Mouse (Mus musculus): ENCODE results near the gene Ccdc51.

The Ccdc51 gene

DNA sequence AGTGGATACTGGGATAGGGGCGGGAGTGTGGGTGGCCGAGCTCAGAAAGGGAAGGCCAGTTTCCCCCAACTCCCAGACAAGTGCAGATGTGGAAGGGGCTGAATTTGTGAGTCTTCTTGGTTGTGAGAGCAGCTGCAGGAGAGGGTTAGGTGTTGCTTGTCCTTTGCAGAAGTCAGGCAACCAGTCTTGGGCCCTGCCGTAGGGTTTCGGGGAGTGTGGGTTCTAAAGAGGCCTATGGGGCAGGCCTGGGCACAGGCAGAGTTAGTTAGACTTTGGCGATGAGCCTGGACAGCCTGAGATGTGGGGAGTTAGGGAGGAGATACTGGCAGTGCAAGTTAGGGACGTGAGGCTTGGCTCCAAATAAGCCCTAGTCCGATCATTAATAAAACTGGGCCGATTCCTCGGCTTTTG lies 14.0 kb downstream of the Ccdc51 start:
- DNase-seq (ENCODE audit: extremely low spot score, low read depth, low spot score): no peak

GRCm38 (mm10) chr9:109096856-109097255 lies 14.6 kb downstream of the Ccdc51 start:
- no peak for DNase-seq (ENCODE audit: extremely low spot score, low read depth, low spot score)

DNA sequence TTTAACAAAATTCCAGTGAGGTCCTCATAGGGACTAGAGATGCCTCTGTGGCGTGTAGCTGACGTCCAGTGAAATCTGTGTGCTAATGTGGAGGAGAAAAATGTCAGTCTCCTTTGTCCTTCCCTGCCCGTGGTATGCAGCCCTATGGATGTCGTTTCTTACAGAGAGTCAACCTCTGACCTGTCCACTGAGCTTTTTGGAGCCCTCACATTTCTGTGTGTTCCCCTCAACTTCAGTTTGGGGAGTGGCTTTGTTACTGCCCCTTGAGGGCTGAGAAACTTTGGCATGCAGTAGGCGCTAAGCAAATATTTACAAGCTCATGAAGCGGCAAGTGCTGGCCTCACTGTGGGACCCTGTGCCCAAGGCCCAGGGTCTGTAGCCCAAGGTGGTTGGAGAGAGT lies 15.0 kb downstream of the Ccdc51 start:
- no peak for DNase-seq (ENCODE audit: extremely low spot score, low read depth, low spot score)

- no peak for DNase-seq (ENCODE audit: extremely low spot score, low read depth, low spot score)
Observed at GRCm38 (mm10) chr9:109097831-109098230, 15.5 kb downstream of the Ccdc51 start.

DNA sequence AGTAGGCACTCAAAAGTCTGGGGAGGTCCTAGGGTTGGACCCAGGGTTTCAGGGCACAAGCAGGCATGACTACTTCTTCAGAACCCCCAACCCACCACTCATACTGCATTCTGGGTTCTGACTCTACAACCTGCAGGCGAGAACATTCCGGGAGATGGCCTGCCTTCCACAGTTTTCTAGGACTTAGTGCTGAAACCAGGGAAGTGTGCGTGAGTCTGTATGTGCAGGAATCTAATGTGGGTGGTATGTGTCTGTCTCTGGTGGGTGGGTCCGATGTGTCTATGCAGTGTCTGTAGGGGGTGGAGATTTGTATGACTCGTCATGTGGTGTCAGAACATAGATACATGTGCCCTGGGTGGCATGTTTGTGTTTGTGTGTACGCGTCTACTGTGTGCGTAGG lies 16.1 kb downstream of the Ccdc51 start:
- DNase-seq (ENCODE audit: extremely low spot score, low read depth, low spot score): no peak

- no peak for DNase-seq (ENCODE audit: extremely low spot score, low read depth, low spot score)
Observed at GRCm38 (mm10) chr9:109098969-109099368, 16.7 kb downstream of the Ccdc51 start.

GRCm38 (mm10) chr9:109100307-109100928 lies 18.1 kb downstream of the Ccdc51 start:
- no peak for DNase-seq (ENCODE audit: extremely low spot score, low read depth, low spot score)

DNA sequence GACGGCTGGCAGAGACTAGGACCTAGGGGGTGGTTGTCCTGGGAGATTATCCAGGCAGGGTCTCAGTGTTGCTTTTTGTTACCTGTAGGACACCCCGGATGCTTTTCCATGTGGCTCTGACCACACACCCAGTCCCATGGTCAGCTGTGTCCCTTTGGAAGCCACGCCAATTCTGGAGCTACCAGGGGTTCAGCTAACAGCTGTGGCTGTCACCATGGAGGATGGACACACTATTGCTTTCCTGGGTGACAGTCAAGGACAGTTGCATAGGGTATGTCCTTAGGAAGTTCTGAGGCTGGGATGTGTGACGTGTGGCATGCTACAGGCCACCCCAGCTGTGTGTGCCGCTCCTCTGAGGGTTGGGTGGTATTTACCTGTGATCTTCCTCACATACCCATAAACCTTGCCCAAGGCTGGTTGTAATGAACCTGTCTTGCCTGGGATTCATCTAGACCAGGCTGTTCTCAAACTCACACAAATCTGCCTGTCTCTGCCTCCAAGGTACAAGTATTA lies 19.7 kb downstream of the Ccdc51 start:
- DNase-seq (ENCODE audit: extremely low spot score, low read depth, low spot score): no peak

DNA sequence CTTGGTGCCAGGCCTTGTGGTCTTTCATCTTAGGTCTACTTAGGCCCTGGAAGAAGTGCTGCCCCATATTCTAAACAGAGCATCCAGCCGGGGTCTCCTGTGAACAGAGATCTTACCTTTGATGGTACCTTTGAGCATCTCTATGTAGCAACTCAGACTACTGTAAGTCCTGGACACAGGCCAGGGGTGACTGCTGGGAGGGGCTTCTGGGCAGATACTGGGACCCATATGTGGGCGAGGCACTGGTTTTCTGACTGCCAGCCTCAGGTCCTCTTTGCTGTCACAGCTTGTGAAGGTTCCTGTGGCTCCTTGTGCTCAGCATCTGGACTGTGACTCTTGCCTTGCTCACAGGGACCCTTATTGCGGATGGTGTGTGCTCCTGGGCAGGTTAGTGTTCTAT lies 20.2 kb downstream of the Ccdc51 start:
- no peak for DNase-seq (ENCODE audit: extremely low spot score, low read depth, low spot score)

- no peak for DNase-seq (ENCODE audit: extremely low spot score, low read depth, low spot score)
Observed at GRCm38 (mm10) chr9:109103250-109103649, 21.0 kb downstream of the Ccdc51 start.

- no peak for DNase-seq (ENCODE audit: extremely low spot score, low read depth, low spot score)
Observed at GRCm38 (mm10) chr9:109104083-109104482, 21.8 kb downstream of the Ccdc51 start.

DNA sequence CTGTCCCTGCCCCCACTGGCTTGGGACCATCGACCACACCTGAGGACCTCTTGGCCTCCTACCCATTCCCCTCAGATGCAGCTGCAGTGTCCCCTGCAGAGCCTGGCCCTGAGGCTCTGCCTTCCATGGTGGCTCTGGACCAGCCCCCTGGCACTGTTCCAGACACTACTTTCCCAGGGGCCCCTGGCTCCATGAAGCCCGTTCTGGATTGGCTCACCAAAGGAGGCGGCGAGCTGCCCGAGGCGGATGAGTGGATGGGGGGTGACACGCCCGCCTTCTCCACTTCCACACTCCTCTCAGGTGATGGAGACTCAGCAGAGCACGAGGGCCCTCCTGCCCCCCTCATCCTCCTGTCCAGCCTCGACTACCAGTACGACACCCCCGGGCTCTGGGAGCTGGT lies 22.7 kb downstream of the Ccdc51 start:
- no peak for DNase-seq (ENCODE audit: extremely low spot score, low read depth, low spot score)

- no peak for DNase-seq (ENCODE audit: extremely low spot score, low read depth, low spot score)
Observed at GRCm38 (mm10) chr9:109105648-109106047, 23.4 kb downstream of the Ccdc51 start.

DNA sequence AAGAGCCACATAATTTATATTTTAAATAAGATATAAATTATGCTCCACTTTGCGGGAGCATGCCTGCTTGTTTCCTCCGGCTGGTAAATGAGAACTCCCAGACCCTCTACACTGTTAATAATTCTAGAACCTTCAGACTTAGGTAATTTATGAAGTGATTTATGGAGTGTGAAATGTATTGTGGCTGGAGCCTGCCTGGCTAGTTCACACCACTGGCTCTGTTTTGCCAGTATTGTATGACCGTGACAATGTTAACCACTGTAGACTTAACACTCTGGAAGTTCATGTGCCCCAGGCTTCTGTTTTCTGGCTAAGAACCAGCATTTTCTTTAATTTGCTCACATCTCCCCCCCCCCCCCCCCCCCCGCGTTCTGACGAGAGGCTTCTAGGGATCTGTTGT lies 25.0 kb downstream of the Ccdc51 start:
- no peak for DNase-seq (ENCODE audit: extremely low spot score, low read depth, low spot score)

GRCm38 (mm10) chr9:109110240-109110639 lies 27.9 kb downstream of the Ccdc51 start:
- DNase-seq (ENCODE audit: extremely low spot score, low read depth, low spot score): no peak

DNA sequence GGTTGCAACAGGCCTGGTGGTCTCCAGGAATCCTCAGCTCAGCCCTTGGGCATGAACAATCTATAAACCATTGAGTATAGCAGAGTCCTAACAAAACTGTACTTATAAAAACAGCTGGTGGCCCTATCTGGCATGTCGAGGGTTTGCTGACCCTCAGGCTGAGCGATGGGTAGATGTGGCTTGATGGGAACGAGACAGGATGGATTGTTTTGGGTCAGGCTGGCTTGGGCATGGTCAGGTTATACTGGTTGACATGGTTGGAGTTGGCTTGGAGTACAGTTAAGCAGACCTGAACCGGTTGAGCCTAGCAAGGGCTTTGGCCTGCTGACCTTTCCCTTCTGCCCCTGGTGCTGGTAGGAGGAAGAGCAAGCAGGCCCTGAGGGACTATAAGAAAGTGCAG lies 28.8 kb downstream of the Ccdc51 start:
- DNase-seq (ENCODE audit: extremely low spot score, low read depth, low spot score): no peak

DNA sequence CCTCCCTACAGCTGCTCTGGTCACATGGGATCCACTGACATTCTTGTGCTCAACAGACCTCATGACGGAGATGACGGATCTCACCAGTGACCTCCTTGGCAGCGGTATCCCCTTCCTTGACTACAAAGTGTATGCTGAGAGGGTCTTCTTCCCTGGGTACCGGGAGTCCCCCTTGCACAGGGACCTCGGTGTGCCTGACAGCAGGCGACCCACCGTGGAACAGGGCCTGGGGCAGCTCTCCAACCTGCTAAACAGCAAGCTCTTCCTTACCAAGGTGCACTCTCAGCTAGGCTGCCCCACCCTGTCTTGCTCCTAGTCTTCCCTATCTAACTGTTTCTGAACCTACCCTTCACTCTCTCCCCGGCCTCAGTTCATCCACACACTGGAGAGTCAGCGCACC lies 29.3 kb downstream of the Ccdc51 start:
- DNase-seq (ENCODE audit: extremely low spot score, low read depth, low spot score): no peak

DNA sequence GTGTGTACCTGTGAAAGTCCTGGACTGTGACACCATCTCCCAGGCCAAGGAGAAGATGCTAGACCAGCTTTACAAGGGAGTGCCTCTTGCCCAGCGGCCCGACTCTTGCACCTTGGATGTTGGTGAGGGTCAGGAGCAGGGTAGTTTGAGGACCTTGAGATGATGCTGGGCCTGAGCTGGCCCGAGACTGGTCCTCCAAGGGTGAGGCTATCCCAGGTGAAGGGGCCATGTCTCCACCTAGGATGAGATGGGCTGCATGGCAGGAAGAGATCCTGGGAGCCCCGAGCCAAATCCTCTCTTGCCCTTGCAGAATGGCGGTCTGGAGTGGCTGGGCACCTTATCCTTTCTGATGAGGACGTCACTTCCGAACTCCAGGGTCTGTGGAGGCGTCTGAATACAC lies 31.0 kb downstream of the Ccdc51 start:
- no peak for DNase-seq (ENCODE audit: extremely low spot score, low read depth, low spot score)

DNA sequence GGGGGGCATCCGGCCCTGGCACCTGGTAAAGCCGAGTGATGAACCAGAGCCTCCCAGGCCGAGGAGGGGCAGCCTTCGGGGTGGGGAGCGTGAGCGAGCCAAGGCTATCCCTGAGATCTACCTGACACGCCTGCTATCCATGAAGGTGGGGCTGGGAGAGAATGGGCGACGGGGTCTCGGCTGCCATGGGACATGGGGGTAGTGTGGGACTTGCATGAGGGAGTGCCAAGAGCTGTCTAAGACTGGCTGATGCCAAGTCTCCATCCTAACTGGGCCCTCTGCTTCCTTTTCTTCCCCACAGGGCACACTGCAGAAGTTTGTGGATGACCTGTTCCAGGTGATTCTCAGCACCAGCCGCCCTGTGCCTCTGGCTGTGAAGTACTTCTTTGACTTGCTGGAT lies 32.0 kb downstream of the Ccdc51 start:
- DNase-seq (ENCODE audit: extremely low spot score, low read depth, low spot score): no peak

DNA sequence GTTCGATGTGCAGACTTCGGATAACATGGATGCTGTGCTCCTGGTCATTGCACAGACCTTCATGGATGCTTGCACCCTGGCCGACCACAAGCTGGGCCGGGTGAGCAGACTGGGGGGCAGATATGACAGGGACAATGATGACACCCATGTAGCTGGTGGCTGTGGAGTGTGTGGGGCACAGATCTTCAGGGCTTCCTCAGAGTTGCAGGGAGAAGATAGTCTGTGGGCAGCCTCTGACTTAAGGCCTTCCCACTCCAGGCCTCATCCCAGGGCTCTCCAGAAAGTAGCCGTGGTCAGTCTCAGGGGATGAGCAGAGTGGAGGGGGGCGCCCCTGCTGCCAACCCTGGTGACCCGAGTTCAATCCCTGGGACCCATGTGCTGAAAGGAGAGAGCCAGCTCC lies 32.6 kb downstream of the Ccdc51 start:
- no peak for DNase-seq (ENCODE audit: extremely low spot score, low read depth, low spot score)

- no peak for DNase-seq (ENCODE audit: extremely low spot score, low read depth, low spot score)
Observed at GRCm38 (mm10) chr9:109116205-109116604, 33.9 kb downstream of the Ccdc51 start.

- DNase-seq (ENCODE audit: extremely low spot score, low read depth, low spot score): no peak
Observed at GRCm38 (mm10) chr9:109118106-109118505, 35.8 kb downstream of the Ccdc51 start.

GRCm38 (mm10) chr9:109119571-109119970 lies 37.3 kb downstream of the Ccdc51 start:
- no peak for DNase-seq (ENCODE audit: extremely low spot score, low read depth, low spot score)
